Mouse (Mus musculus): Measurements from ENCODE around the gene Fam163a. TPM values are rescaled to one million over a fixed set of nuclear protein-coding genes. Genes with fewer than 3 reads are reported as not detected.
A peak's percentile ranks its signal among the peaks of the same experiment; 100 is the strongest.
"Not testable (repeated sequence)": the region's sequence is repeated elsewhere in the genome, so short reads cannot be mapped to it uniquely, and the experiment has no call there.

Fam163a gene
- 0.09 and 0.11 TPM in 2 replicates for total RNA-seq (2012; rRNA removed)

- TF ChIP-seq HCFC1 (IDR thresholded peaks at IDR 0.05; ENCODE audit: borderline replicate concordance, insufficient read depth, low read length) (0 out of 2 replicates have a peak, but pooled peaks have one; percentile 31), ZNF384 (IDR thresholded peaks at IDR 0.05; ENCODE audit: low read depth, low read length) (no peak)
- H3K27ac ChIP-seq (ENCODE audit: insufficient read depth, low read depth, low read length, poor library complexity, severe bottlenecking) = no peak within 1 kb of the TSS
- in situ Hi-C loops (cut with MboI; ENCODE audit: low sequenced_read_pairs in 2 of 2, unreplicated experiment in 2 of 2) = no loop called here
Measured at GRCm38 (mm10) chr1:156204656-156205131, at the start of gene Fam163a. Gene Fam163a, minus strand, starts transcription at chr1:156205026.

GRCm38 (mm10) chr1:156251096-156251495 lies 46.3 kb upstream of the Fam163a start:
- H3K4me3 ChIP-seq (ENCODE audit: insufficient read depth in 1 of 2, low read depth in 1 of 2, low read length in 2 of 2, poor library complexity in 1 of 2, severe bottlenecking in 1 of 2); H3K36me3 ChIP-seq (ENCODE audit: control insufficient read depth, insufficient read depth, low read length, poor library complexity, severe bottlenecking); H3K9ac ChIP-seq (ENCODE audit: insufficient read depth, low read depth, low read length, poor library complexity, severe bottlenecking); H3K9me3 ChIP-seq (ENCODE audit: control insufficient read depth, insufficient read depth, low read depth, low read length); H3K27ac ChIP-seq (ENCODE audit: insufficient read depth, low read depth, low read length, poor library complexity, severe bottlenecking); H3K4me1 ChIP-seq (ENCODE audit: control insufficient read depth in 2 of 2, insufficient read depth in 2 of 2, low read length in 2 of 2, poor library complexity in 1 of 2); in situ Hi-C loops (cut with MboI; ENCODE audit: low sequenced_read_pairs in 2 of 2, unreplicated experiment in 2 of 2); DNase-seq (ENCODE audit: low read depth, low spot score): not testable (repeated sequence)

More at GRCm38 (mm10) chr1:156204656-156205131, at the start of gene Fam163a:
- Histone ChIP-seq H3K9me3 (ENCODE audit: control insufficient read depth, insufficient read depth, low read depth, low read length) (no peaks in the 10 kb centered on the region), H3K9ac (ENCODE audit: insufficient read depth, low read depth, low read length, poor library complexity, severe bottlenecking) (peak within 1 kb of the TSS; percentile 65), H3K4me1 (ENCODE audit: control insufficient read depth in 2 of 2, insufficient read depth in 2 of 2, low read length in 2 of 2, poor library complexity in 1 of 2) (no peaks in the 10 kb centered on the region; a peak in 1 of 4 replicates), H3K36me3 (ENCODE audit: control insufficient read depth, insufficient read depth, low read length, poor library complexity, severe bottlenecking) (no peaks in the 10 kb centered on the region), H3K4me3 (ENCODE audit: insufficient read depth in 1 of 2, low read depth in 1 of 2, low read length in 2 of 2, poor library complexity in 1 of 2, severe bottlenecking in 1 of 2) (peak within 1 kb of the TSS; percentile 63 to 80)
- DNase-seq (ENCODE audit: low read depth, low spot score) = peak; percentile 24

- no peak for DNase-seq (ENCODE audit: low read depth, low spot score)
- Histone ChIP-seq H3K4me3 (ENCODE audit: insufficient read depth in 1 of 2, low read depth in 1 of 2, low read length in 2 of 2, poor library complexity in 1 of 2, severe bottlenecking in 1 of 2) (no peak overlapping the region), H3K27ac (ENCODE audit: insufficient read depth, low read depth, low read length, poor library complexity, severe bottlenecking) (no peak overlapping the region), H3K36me3 (ENCODE audit: control insufficient read depth, insufficient read depth, low read length, poor library complexity, severe bottlenecking) (no peaks in the 10 kb centered on the region), H3K9me3 (ENCODE audit: control insufficient read depth, insufficient read depth, low read depth, low read length) (no peaks in the 10 kb centered on the region), H3K9ac (ENCODE audit: insufficient read depth, low read depth, low read length, poor library complexity, severe bottlenecking) (no peak overlapping the region), H3K4me1 (ENCODE audit: control insufficient read depth in 2 of 2, insufficient read depth in 2 of 2, low read length in 2 of 2, poor library complexity in 1 of 2) (peaks cover 0 to 2% of the 10 kb centered on the region in 2 experiments; a peak in 1 of 4 replicates)
- no peak for TF ChIP-seq HCFC1 (IDR thresholded peaks at IDR 0.05; ENCODE audit: borderline replicate concordance, insufficient read depth, low read length)
- no peak for TF ChIP-seq CHD2 (IDR thresholded peaks at IDR 0.05; ENCODE audit: low read depth, low read length)
- no peak for TF ChIP-seq ZNF384 (IDR thresholded peaks at IDR 0.05; ENCODE audit: low read depth, low read length)
- in situ Hi-C loops (cut with MboI; ENCODE audit: low sequenced_read_pairs in 2 of 2, unreplicated experiment in 2 of 2) = no loop called here
Measured at GRCm38 (mm10) chr1:156247893-156248292, 43.1 kb upstream of the Fam163a start.

- H3K9me3 ChIP-seq (ENCODE audit: control insufficient read depth, insufficient read depth, low read depth, low read length) = no peaks in the 10 kb centered on the region
- TF ChIP-seq CHD2 (IDR thresholded peaks at IDR 0.05; ENCODE audit: low read depth, low read length) = no peak
- peak; percentile 77 for TF ChIP-seq ZC3H11A (IDR thresholded peaks at IDR 0.05; ENCODE audit: borderline replicate concordance, low read depth, low read length)
- in situ Hi-C loops (cut with MboI; ENCODE audit: low sequenced_read_pairs in 2 of 2, unreplicated experiment in 2 of 2) = no loop called here
- 0 out of 4 replicates have a peak, but pooled peaks cover 0 to 2% of the 10 kb centered on the region in 2 experiments for H3K4me1 ChIP-seq (ENCODE audit: control insufficient read depth in 2 of 2, insufficient read depth in 2 of 2, low read length in 2 of 2, poor library complexity in 1 of 2)
- no peaks in the 10 kb centered on the region for H3K36me3 ChIP-seq (ENCODE audit: control insufficient read depth, insufficient read depth, low read length, poor library complexity, severe bottlenecking)
- no peak for DNase-seq (ENCODE audit: low read depth, low spot score)
- H3K4me3 ChIP-seq (ENCODE audit: insufficient read depth in 1 of 2, low read depth in 1 of 2, low read length in 2 of 2, poor library complexity in 1 of 2, severe bottlenecking in 1 of 2) = peak overlapping the region in 1 of 2 experiments; percentile 28; a peak in 1 of 4 replicates
- no peak overlapping the region for H3K27ac ChIP-seq (ENCODE audit: insufficient read depth, low read depth, low read length, poor library complexity, severe bottlenecking)
- no peak overlapping the region for H3K9ac ChIP-seq (ENCODE audit: insufficient read depth, low read depth, low read length, poor library complexity, severe bottlenecking)
Measured at GRCm38 (mm10) chr1:156241713-156242348, 37.0 kb upstream of the Fam163a start.

GRCm38 (mm10) chr1:156241035-156241434 lies 36.2 kb upstream of the Fam163a start:
- no peaks in the 10 kb centered on the region for H3K9me3 ChIP-seq (ENCODE audit: control insufficient read depth, insufficient read depth, low read depth, low read length)
- in situ Hi-C loops (cut with MboI; ENCODE audit: low sequenced_read_pairs in 2 of 2, unreplicated experiment in 2 of 2) = no loop called here
- no peak overlapping the region for H3K4me3 ChIP-seq (ENCODE audit: insufficient read depth in 1 of 2, low read depth in 1 of 2, low read length in 2 of 2, poor library complexity in 1 of 2, severe bottlenecking in 1 of 2)
- no peak overlapping the region for H3K9ac ChIP-seq (ENCODE audit: insufficient read depth, low read depth, low read length, poor library complexity, severe bottlenecking)
- no peaks in the 10 kb centered on the region for H3K36me3 ChIP-seq (ENCODE audit: control insufficient read depth, insufficient read depth, low read length, poor library complexity, severe bottlenecking)
- peak; percentile 62 for DNase-seq (ENCODE audit: low read depth, low spot score)
- no peak overlapping the region for H3K27ac ChIP-seq (ENCODE audit: insufficient read depth, low read depth, low read length, poor library complexity, severe bottlenecking)
- TF ChIP-seq ZNF384 (IDR thresholded peaks at IDR 0.05; ENCODE audit: low read depth, low read length) = no peak
- TF ChIP-seq ZC3H11A (IDR thresholded peaks at IDR 0.05; ENCODE audit: borderline replicate concordance, low read depth, low read length) = 0 out of 2 replicates have a peak, but pooled peaks have one; percentile 42
- 0 out of 4 replicates have a peak, but pooled peaks cover 0 to 2% of the 10 kb centered on the region in 2 experiments for H3K4me1 ChIP-seq (ENCODE audit: control insufficient read depth in 2 of 2, insufficient read depth in 2 of 2, low read length in 2 of 2, poor library complexity in 1 of 2)

Measured in ES-E14 (cell line).